Comparison of ENCODE assay signal across 24 mouse cellular contexts in genomic region chr13:112044372-112044771, GRCm38 (mm10).
A peak's percentile ranks its signal among the peaks of the same experiment; 100 is the strongest.
DNase-seq lines count a peak whose midpoint lies in the region; ATAC-seq lines count a peak whose summit lies in the region.
"Had no signal": no experiment of that assay in that cellular context is flagged by ENCODE, and none has a peak within 500 bp of the region (broad histone marks: within the 10 kb centered on the region; RNA-seq: fewer than 3 reads in every experiment).

No protein-coding gene starts in this region.

- DNase-seq in heart, adult 11 months, result peak; percentile 85
- no peak for DNase-seq in heart, adult 8-10 months (ENCODE audit: low spot score)
- no peak for DNase-seq in liver, embryonic 11.5 days (ENCODE audit: low spot score)
- no peak for DNase-seq in liver
- DNase-seq in midbrain, embryonic 11.5 days (ENCODE audit: low spot score, missing footprints), result no peak
- DNase-seq: adrenal gland, adult 8-10 months; adrenal gland, postnatal 25 days; cerebellum, adult 11-12 months; cerebellum, adult 8-10 months; cerebellum, postnatal 10 days; gastrocnemius, adult 2 months; gastrocnemius, postnatal 14 days; heart, adult 18-20 months; heart, postnatal 14 days had no signal

- no peak overlapping the region for H3K4me2 ChIP-seq in liver, embryonic 11.5 days
- H3K4me2 ChIP-seq in liver, embryonic 16.5 days (ENCODE audit: low read depth, low read length), result no peak overlapping the region
- no peak overlapping the region for H3K4me2 ChIP-seq in midbrain, embryonic 11.5 days
- H3K4me2 ChIP-seq: forebrain, embryonic 13.5 days; heart, embryonic 12.5 days; heart, embryonic 15.5 days; hindbrain, embryonic 12.5 days had no signal

- 53% methylated on average over 5 of the region's 5 CpGs for WGBS in liver, embryonic 11.5 days
- 54% methylated on average over 5 of the region's 5 CpGs for WGBS in liver, embryonic 16.5 days (ENCODE audit: insufficient replicate concordance)
- 79% methylated on average over 5 of the region's 5 CpGs for WGBS in midbrain, embryonic 11.5 days

- H3K9ac ChIP-seq in liver, embryonic 11.5 days (ENCODE audit: low read depth, low read length), result no peak overlapping the region
- H3K9ac ChIP-seq in liver, embryonic 16.5 days (ENCODE audit: low read depth, low read length), result peak overlapping the region; percentile 24; the same call in 1 of the 2 replicates
- no peak overlapping the region for H3K9ac ChIP-seq in midbrain, embryonic 11.5 days (ENCODE audit: low read length)
- H3K9ac ChIP-seq: forebrain, embryonic 13.5 days; heart, embryonic 12.5 days; heart, embryonic 15.5 days; hindbrain, embryonic 12.5 days had no signal

- no peaks in the 10 kb centered on the region for H3K9me3 ChIP-seq in liver, embryonic 11.5 days (ENCODE audit: control insufficient read depth, low read length)
- H3K9me3 ChIP-seq in liver, embryonic 16.5 days (replicated peaks; ENCODE audit: control insufficient read depth, low read length), result no peaks in the 10 kb centered on the region
- no peaks in the 10 kb centered on the region for H3K9me3 ChIP-seq in midbrain, embryonic 11.5 days (ENCODE audit: control insufficient read depth, low read length)
- H3K9me3 ChIP-seq: forebrain, embryonic 10.5 days; forebrain, embryonic 13.5 days; heart, embryonic 12.5 days; heart, embryonic 15.5 days; hindbrain, embryonic 12.5 days had no signal

- H3K27ac ChIP-seq in liver, embryonic 11.5 days (ENCODE audit: low read depth, low read length), result 0 out of 2 replicates have a peak overlapping the region, but pooled peaks have one; percentile 42
- H3K27ac ChIP-seq in liver, embryonic 16.5 days (ENCODE audit: low read length), result peak overlapping the region; percentile 81
- H3K27ac ChIP-seq in midbrain, embryonic 11.5 days (ENCODE audit: low read depth, low read length), result no peak overlapping the region
- H3K27ac ChIP-seq: forebrain, embryonic 10.5 days; forebrain, embryonic 13.5 days; gastrocnemius, adult 2 months; heart, embryonic 15.5 days; hindbrain, embryonic 12.5 days had no signal

- H3K27me3 ChIP-seq in liver, embryonic 11.5 days (replicated peaks; ENCODE audit: control insufficient read depth, insufficient read depth, low read length), result no peaks in the 10 kb centered on the region
- no peaks in the 10 kb centered on the region for H3K27me3 ChIP-seq in liver, embryonic 16.5 days (ENCODE audit: control insufficient read depth, insufficient read depth, low read depth, low read length)
- H3K27me3 ChIP-seq in midbrain, embryonic 11.5 days (ENCODE audit: control insufficient read depth, insufficient read depth, low read length), result no peaks in the 10 kb centered on the region
- H3K27me3 ChIP-seq: forebrain, embryonic 13.5 days; heart, embryonic 12.5 days; heart, embryonic 15.5 days; hindbrain, embryonic 12.5 days had no signal

- ATAC-seq in liver, embryonic 11.5 days (replicated peaks; ENCODE audit: low FRiP score), result no peak
- ATAC-seq in liver, embryonic 16.5 days (ENCODE audit: low read depth), result no peak
- ATAC-seq in megakaryocyte, adult 5-6 weeks (ENCODE audit: poor library complexity, severe bottlenecking), result no peak
- ATAC-seq in midbrain, embryonic 11.5 days (ENCODE audit: low FRiP score), result no peak
- ATAC-seq: activated CD4-positive, CD25-positive, alpha-beta regulatory T cell, adult 4 months; forebrain, embryonic 13.5 days; forebrain, embryonic 16.5 days; hindbrain, embryonic 16.5 days had no signal

- H3K4me3 ChIP-seq in liver, embryonic 11.5 days (ENCODE audit: low read depth, low read length), result no peak overlapping the region
- H3K4me3 ChIP-seq in liver, embryonic 16.5 days (ENCODE audit: low read depth, low read length), result no peak overlapping the region
- H3K4me3 ChIP-seq in midbrain, embryonic 11.5 days (ENCODE audit: low read depth, low read length), result no peak overlapping the region
- H3K4me3 ChIP-seq: forebrain, embryonic 10.5 days; forebrain, embryonic 13.5 days; gastrocnemius, adult 2 months; heart, embryonic 12.5 days; heart, embryonic 15.5 days; hindbrain, embryonic 12.5 days had no signal

- H3K36me3 ChIP-seq in liver, embryonic 11.5 days (ENCODE audit: control insufficient read depth, insufficient read depth, low read length), result no peaks in the 10 kb centered on the region
- H3K36me3 ChIP-seq in liver, embryonic 16.5 days (ENCODE audit: control insufficient read depth, insufficient read depth), result no peaks in the 10 kb centered on the region
- no peaks in the 10 kb centered on the region for H3K36me3 ChIP-seq in midbrain, embryonic 11.5 days (ENCODE audit: control insufficient read depth, insufficient read depth, low read length)
- H3K36me3 ChIP-seq: forebrain, embryonic 10.5 days; heart, embryonic 12.5 days; heart, embryonic 15.5 days; hindbrain, embryonic 12.5 days had no signal

- H3K4me1 ChIP-seq in liver, embryonic 11.5 days (replicated peaks; ENCODE audit: control insufficient read depth, insufficient read depth, low read length), result peaks cover 28% of the 10 kb centered on the region
- peaks cover 51% of the 10 kb centered on the region for H3K4me1 ChIP-seq in liver, embryonic 16.5 days (ENCODE audit: control insufficient read depth, low read depth, low read length)
- no peaks in the 10 kb centered on the region for H3K4me1 ChIP-seq in midbrain, embryonic 11.5 days (ENCODE audit: control insufficient read depth, insufficient read depth, low read length)
- H3K4me1 ChIP-seq: forebrain, embryonic 13.5 days; heart, embryonic 15.5 days; hindbrain, embryonic 12.5 days had no signal
